Mouse (Mus musculus) G1E (cell line): ENCODE data around the gene Cyp4f14. TPM values are rescaled to one million over a fixed set of nuclear protein-coding genes. Genes with fewer than 3 reads are reported as not detected.

Source experiments
- ATAC-seq: 2 replicates; pipeline ENCODE4 v1.8.0; 2016; ENCODE audit warnings: mild to moderate bottlenecking; ENCODE audit not compliant: insufficient number of reproducible peaks, poor library complexity, low FRiP score, severe bottlenecking; ENCODE audit errors: extremely low read depth
- DNase-seq: peaks from one replicate; pipeline ENCODE4 v3.0.0; 2012; ENCODE audit warnings: low spot score
- H3K27me3 ChIP-seq: 2 replicates; pipeline ENCODE4 v1.6.1; 2012; ENCODE audit warnings: mild to moderate bottlenecking, low read length, inconsistent platforms; ENCODE audit not compliant: insufficient read depth
- H3K36me3 ChIP-seq: replicated peaks from 2 replicates; pipeline ENCODE3; 2012; ENCODE audit warnings: mild to moderate bottlenecking, inconsistent platforms
- H3K4me1 ChIP-seq: 2 replicates; pipeline ENCODE4 v1.6.1; 2012; ENCODE audit warnings: low read depth, low read length, inconsistent platforms, mixed read lengths; ENCODE audit not compliant: insufficient read depth
- H3K4me3 ChIP-seq: 2 replicates; pipeline ENCODE4 v1.5.1; 2012; ENCODE audit warnings: low read depth, mild to moderate bottlenecking, inconsistent platforms, low read length, moderate library complexity, mixed read lengths
- H3K9me3 ChIP-seq: replicated peaks from 2 replicates; pipeline ENCODE4 v1.6.1; 2012; ENCODE audit warnings: inconsistent platforms
- CTCF ChIP-seq: IDR thresholded peaks from 2 replicates; pipeline ENCODE4 v1.5.1; 2012; ENCODE audit warnings: low read depth, low read length, inconsistent platforms, mixed read lengths
- GATA1 ChIP-seq: IDR thresholded peaks from 2 replicates; pipeline ENCODE4 v1.6.1; 2012; ENCODE audit warnings: borderline replicate concordance, low read length, inconsistent platforms, mixed read lengths
- GATA2 ChIP-seq: IDR thresholded peaks from 2 replicates; pipeline ENCODE4 v1.6.1; 2012; ENCODE audit warnings: low read depth, low read length, inconsistent platforms, borderline replicate concordance
- POLR2AphosphoS5 ChIP-seq: IDR thresholded peaks from 2 replicates; pipeline ENCODE4 v1.6.1; 2012; ENCODE audit warnings: low read depth, low read length, inconsistent platforms; ENCODE audit not compliant: insufficient replicate concordance
- TAL1 ChIP-seq: conservative IDR thresholded peaks from 2 replicates; pipeline ENCODE4 v1.6.1; 2012; ENCODE audit warnings: low read depth, low read length, inconsistent platforms, mixed read lengths
- polyA plus RNA-seq: library from polyadenylated mRNA; stranded (reverse); fragments of >175 nt; gene quantifications from 2 replicates; pipeline ENCODE4 v1.2.3, GENCODE M21; 2012
- total RNA-seq, 2 experiments: library from RNA; stranded (forward) in 1 of 2; stranded (reverse) in 1 of 2; fragments of 200-1000 nt in 1 of 2; fragments of >200 nt in 1 of 2; fragmentation: Nextera tagmentation in 1 of 2; gene quantifications; 2 replicates each; pipeline ENCODE4 v1.2.3; 2014 to 2017

Cyp4f14 gene
- total and polyA plus RNA-seq, 3 experiments: 0.16 TPM; not detected in 2

- H3K27me3 ChIP-seq: peaks cover 3% of the 10 kb centered on the region; the same call in 1 of the 2 replicates
- H3K9me3 ChIP-seq: no peaks in the 10 kb centered on the region
- no peaks in the 10 kb centered on the region for H3K36me3 ChIP-seq
- H3K4me3 ChIP-seq: no peak overlapping the region
- no peak for DNase-seq
- TF ChIP-seq GATA1 (no peak), CTCF (no peak), GATA2 (no peak), POLR2AphosphoS5 (no peak), TAL1 (no peak)
- ATAC-seq: no peak
- no peaks in the 10 kb centered on the region for H3K4me1 ChIP-seq
These were observed 15.2 kb downstream of the Cyp4f14 start for GRCm38 (mm10) chr17:32901751-32902525.

GRCm38 (mm10) chr17:32895421-32895820 lies 21.7 kb downstream of the Cyp4f14 start:
- no peak for ATAC-seq
- TF ChIP-seq GATA2 (no peak), TAL1 (no peak), CTCF (no peak), GATA1 (no peak), POLR2AphosphoS5 (no peak)
- H3K4me1 ChIP-seq: peaks cover 7% of the 10 kb centered on the region

GRCm38 (mm10) chr17:32893901-32894300 lies 23.2 kb downstream of the Cyp4f14 start:
- H3K9me3 ChIP-seq: no peaks in the 10 kb centered on the region
- DNase-seq: no peak
- no peak for TF ChIP-seq POLR2AphosphoS5
- no peak for TF ChIP-seq TAL1
- TF ChIP-seq CTCF: no peak
- TF ChIP-seq GATA2: no peak
- no peak for TF ChIP-seq GATA1
- peaks cover 3% of the 10 kb centered on the region for H3K36me3 ChIP-seq
- no peak overlapping the region for H3K4me3 ChIP-seq
- ATAC-seq: no peak
- peaks cover 9% of the 10 kb centered on the region; the same call in 1 of the 2 replicates for H3K27me3 ChIP-seq
- H3K4me1 ChIP-seq: peaks cover 10% of the 10 kb centered on the region

More at GRCm38 (mm10) chr17:32895421-32895820, 21.7 kb downstream of the Cyp4f14 start:
- Histone ChIP-seq H3K9me3 (no peaks in the 10 kb centered on the region), H3K27me3 (peaks cover 9% of the 10 kb centered on the region; the same call in 1 of the 2 replicates), H3K4me3 (no peak overlapping the region), H3K36me3 (no peaks in the 10 kb centered on the region)
- DNase-seq: no peak

- Histone ChIP-seq H3K4me3 (peak within 1 kb of the TSS; percentile 87), H3K36me3 (peaks cover 10% of the 10 kb centered on the region), H3K9me3 (no peaks in the 10 kb centered on the region), H3K4me1 (peaks cover 10% of the 10 kb centered on the region), H3K27me3 (peaks cover 3% of the 10 kb centered on the region; the same call in 1 of the 2 replicates)
- DNase-seq: peak; percentile 95
- TF ChIP-seq GATA1: no peak
- no peak for TF ChIP-seq GATA2
- TF ChIP-seq POLR2AphosphoS5: no peak
- no peak for TF ChIP-seq TAL1
- no peak for TF ChIP-seq CTCF
- peak; percentile 78 for ATAC-seq
These were observed 25.6 kb downstream of the Cyp4f14 start, which contains the start of gene Zfp870 for GRCm38 (mm10) chr17:32891239-32892180. Zfp870 (minus strand) TSS chr17:32891642.

- ATAC-seq (no peak), DNase-seq (no peak)
- H3K4me1 ChIP-seq: peaks cover 10% of the 10 kb centered on the region
- peaks cover 3% of the 10 kb centered on the region; the same call in 1 of the 2 replicates for H3K27me3 ChIP-seq
- TF ChIP-seq POLR2AphosphoS5 (no peak), TAL1 (no peak), GATA2 (no peak), CTCF (no peak), GATA1 (no peak)
- peaks cover 10% of the 10 kb centered on the region for H3K36me3 ChIP-seq
- H3K9me3 ChIP-seq: no peaks in the 10 kb centered on the region
- H3K4me3 ChIP-seq: peak overlapping the region; percentile 87
These were observed 26.3 kb downstream of the Cyp4f14 start for GRCm38 (mm10) chr17:32890852-32891238.

GRCm38 (mm10) chr17:32889611-32890010 lies 27.5 kb downstream of the Cyp4f14 start:
- ATAC-seq (no peak), DNase-seq (no peak)
- no peaks in the 10 kb centered on the region for H3K9me3 ChIP-seq
- peaks cover 13% of the 10 kb centered on the region for H3K36me3 ChIP-seq
- TF ChIP-seq CTCF (no peak), TAL1 (no peak), GATA1 (no peak), POLR2AphosphoS5 (no peak), GATA2 (no peak)
- no peak overlapping the region for H3K4me3 ChIP-seq
- peaks cover 3% of the 10 kb centered on the region; the same call in 1 of the 2 replicates for H3K27me3 ChIP-seq
- peaks cover 10% of the 10 kb centered on the region for H3K4me1 ChIP-seq
